Mouse (Mus musculus): ENCODE results near the gene Il11. TPM values are rescaled to one million over a fixed set of nuclear protein-coding genes. Genes with fewer than 3 reads are reported as not detected.

Gene Il11
- polyA plus RNA-seq, 1 experiment from 2014 or later, result 0.65 TPM

DNA sequence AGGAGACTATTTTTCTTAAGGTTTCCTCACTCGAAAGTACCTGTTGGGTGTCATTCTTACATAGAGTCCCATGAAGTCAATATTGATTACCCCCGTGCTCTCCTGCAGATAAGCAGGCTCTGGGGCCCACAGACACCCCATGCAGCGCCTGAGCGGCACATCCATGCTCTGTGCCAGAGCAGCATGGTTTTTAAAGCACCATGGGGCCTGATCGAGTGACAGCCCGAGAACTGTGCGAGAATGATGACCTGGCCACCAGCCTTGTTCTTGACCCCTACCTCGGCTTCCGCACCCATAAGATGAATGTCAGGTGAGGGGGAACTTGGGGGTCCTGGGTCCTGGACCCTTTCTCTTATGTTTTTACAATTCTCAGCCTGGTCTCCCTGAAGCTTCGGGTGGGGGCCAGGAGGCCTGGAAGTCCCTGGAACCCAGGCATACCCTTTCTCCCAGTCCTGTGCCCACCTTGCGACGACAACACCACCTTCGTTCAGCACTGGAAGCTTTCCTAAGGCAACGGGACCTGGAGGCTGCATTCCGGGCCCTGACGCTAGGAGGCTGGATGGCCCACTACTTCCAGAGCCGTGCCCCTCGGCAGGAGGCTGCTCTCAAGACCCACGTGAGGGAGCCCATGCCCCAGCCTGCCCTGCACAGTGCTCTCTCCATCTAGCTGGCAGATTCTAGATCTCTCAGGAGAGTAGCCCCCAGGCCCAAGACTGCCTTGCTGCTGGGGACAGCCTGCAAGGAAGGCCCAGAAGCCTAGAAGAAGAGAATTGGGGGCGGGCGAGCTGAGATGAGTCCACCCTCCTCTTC is 40.8 kb downstream of the Il11 start:
- no peaks in the 10 kb centered on the region for H3K27me3 ChIP-seq (ENCODE audit: control insufficient read depth, insufficient read depth, low read length)
- H3K36me3 ChIP-seq (ENCODE audit: control insufficient read depth, insufficient read depth, low read length), result peaks cover 11% of the 10 kb centered on the region; the same call in 1 of the 2 replicates
- peak overlapping the region; percentile 35; the same call in 1 of the 2 replicates for H3K9ac ChIP-seq (ENCODE audit: low read length)
- H3K4me2 ChIP-seq (replicated peaks; ENCODE audit: low read depth), result peak overlapping the region; percentile 76
- WGBS, result 79% methylated on average over 21 of the region's 21 CpGs
- H3K9me3 ChIP-seq (ENCODE audit: control insufficient read depth, low read length), result no peaks in the 10 kb centered on the region
- no peak for ATAC-seq (ENCODE audit: low FRiP score, low TSS enrichment)
- TF ChIP-seq CTCF (IDR thresholded peaks at IDR 0.05; ENCODE audit: low read depth), result no peak
- TF ChIP-seq EP300 (optimal IDR thresholded peaks at IDR 0.05), result no peak
- no peak for DNase-seq (ENCODE audit: low spot score)
- 0 out of 2 replicates have a peak, but pooled peaks cover 2% of the 10 kb centered on the region for H3K4me1 ChIP-seq (replicated peaks; ENCODE audit: control insufficient read depth, insufficient read depth)
- H3K27ac ChIP-seq (replicated peaks), result peak overlapping the region; percentile 94; the same call in 1 of the 2 replicates
- no peak overlapping the region for H3K4me3 ChIP-seq (ENCODE audit: low read depth, low read length)

- DNase-seq (ENCODE audit: low spot score) (peak; percentile 63), ATAC-seq (ENCODE audit: low FRiP score, low TSS enrichment) (no peak)
- WGBS, result 2% methylated on average over 4 of the region's 4 CpGs
- Histone ChIP-seq H3K36me3 (ENCODE audit: control insufficient read depth, insufficient read depth, low read length) (0 out of 2 replicates have a peak, but pooled peaks cover 5% of the 10 kb centered on the region), H3K4me2 (replicated peaks; ENCODE audit: low read depth) (peak overlapping the region; percentile 76), H3K4me1 (replicated peaks; ENCODE audit: control insufficient read depth, insufficient read depth) (0 out of 2 replicates have a peak, but pooled peaks cover 2% of the 10 kb centered on the region), H3K9me3 (ENCODE audit: control insufficient read depth, low read length) (no peaks in the 10 kb centered on the region), H3K27ac (replicated peaks) (peak overlapping the region; percentile 94), H3K9ac (ENCODE audit: low read length) (peak overlapping the region; percentile 77), H3K27me3 (ENCODE audit: control insufficient read depth, insufficient read depth, low read length) (no peaks in the 10 kb centered on the region), H3K4me3 (ENCODE audit: low read depth, low read length) (peak overlapping the region; percentile 87)
- TF ChIP-seq CTCF (IDR thresholded peaks at IDR 0.05; ENCODE audit: low read depth) (no peak), EP300 (optimal IDR thresholded peaks at IDR 0.05) (no peak)
These were observed 41.5 kb downstream of the Il11 start for GRCm38 (mm10) chr7:4741151-4741550.

DNA sequence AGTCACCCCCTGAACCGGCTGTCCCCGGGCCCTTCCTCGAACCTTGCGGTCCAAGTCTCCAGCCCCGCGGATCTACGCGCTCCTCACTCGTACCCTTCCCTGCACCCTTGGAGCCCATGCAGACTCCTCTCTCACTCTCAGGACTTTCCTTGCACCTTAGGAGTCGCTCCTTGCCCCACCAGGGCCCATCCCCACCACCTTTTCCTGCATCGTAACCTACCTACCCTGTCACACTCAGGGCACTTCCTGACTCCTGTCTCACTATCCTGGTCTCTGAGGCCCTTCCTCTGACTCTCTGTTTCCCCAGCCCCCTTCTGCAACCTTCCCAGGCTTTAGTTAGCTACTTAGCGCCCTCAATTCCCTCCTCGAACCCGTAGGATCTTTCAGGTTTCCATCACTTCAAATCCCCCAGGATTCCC is 42.3 kb downstream of the Il11 start:
- peak; percentile 4; the same call in 1 of the 2 replicates for ATAC-seq (ENCODE audit: low FRiP score, low TSS enrichment)
- whole genome bisulfite sequencing, result under 1% methylated on average over 12 of the region's 14 CpGs
- H3K36me3 ChIP-seq (ENCODE audit: control insufficient read depth, insufficient read depth, low read length), result 0 out of 2 replicates have a peak, but pooled peaks cover under 1% of the 10 kb centered on the region
- peak overlapping the region; percentile 77 for H3K9ac ChIP-seq (ENCODE audit: low read length)
- H3K4me3 ChIP-seq (ENCODE audit: low read depth, low read length), result peak overlapping the region; percentile 87
- H3K27me3 ChIP-seq (ENCODE audit: control insufficient read depth, insufficient read depth, low read length), result no peaks in the 10 kb centered on the region
- 0 out of 2 replicates have a peak, but pooled peaks cover 2% of the 10 kb centered on the region for H3K4me1 ChIP-seq (replicated peaks; ENCODE audit: control insufficient read depth, insufficient read depth)
- H3K9me3 ChIP-seq (ENCODE audit: control insufficient read depth, low read length), result no peaks in the 10 kb centered on the region
- TF ChIP-seq EP300 (optimal IDR thresholded peaks at IDR 0.05) (no peak), CTCF (IDR thresholded peaks at IDR 0.05; ENCODE audit: low read depth) (no peak)
- peak overlapping the region; percentile 94 for H3K27ac ChIP-seq (replicated peaks)
- H3K4me2 ChIP-seq (replicated peaks; ENCODE audit: low read depth), result peak overlapping the region; percentile 76
- no peak for DNase-seq (ENCODE audit: low spot score)

- peak; percentile 98 for ATAC-seq (ENCODE audit: low FRiP score, low TSS enrichment)
- TF ChIP-seq CTCF (IDR thresholded peaks at IDR 0.05; ENCODE audit: low read depth) (peak; percentile 59), EP300 (optimal IDR thresholded peaks at IDR 0.05) (peak; percentile 88)
- H3K36me3 ChIP-seq (ENCODE audit: control insufficient read depth, insufficient read depth, low read length), result no peaks in the 10 kb centered on the region
- peak; percentile 96 for DNase-seq (ENCODE audit: low spot score)
- H3K4me3 ChIP-seq (ENCODE audit: low read depth, low read length), result peak within 1 kb of the TSS; percentile 87
- H3K9ac ChIP-seq (ENCODE audit: low read length), result peak within 1 kb of the TSS; percentile 77
- under 1% methylated on average over 30 of the region's 44 CpGs for WGBS
- 0 out of 2 replicates have a peak, but pooled peaks cover 2% of the 10 kb centered on the region for H3K4me1 ChIP-seq (replicated peaks; ENCODE audit: control insufficient read depth, insufficient read depth)
- peak within 1 kb of the TSS; percentile 76 for H3K4me2 ChIP-seq (replicated peaks; ENCODE audit: low read depth)
- no peaks in the 10 kb centered on the region for H3K27me3 ChIP-seq (ENCODE audit: control insufficient read depth, insufficient read depth, low read length)
- peak within 1 kb of the TSS; percentile 94 for H3K27ac ChIP-seq (replicated peaks)
- H3K9me3 ChIP-seq (ENCODE audit: control insufficient read depth, low read length), result no peaks in the 10 kb centered on the region
These were observed 42.9 kb downstream of the Il11 start, which contains the start of gene Kmt5c for GRCm38 (mm10) chr7:4739544-4740275. Kmt5c (plus strand) TSS chr7:4740115.

DNA sequence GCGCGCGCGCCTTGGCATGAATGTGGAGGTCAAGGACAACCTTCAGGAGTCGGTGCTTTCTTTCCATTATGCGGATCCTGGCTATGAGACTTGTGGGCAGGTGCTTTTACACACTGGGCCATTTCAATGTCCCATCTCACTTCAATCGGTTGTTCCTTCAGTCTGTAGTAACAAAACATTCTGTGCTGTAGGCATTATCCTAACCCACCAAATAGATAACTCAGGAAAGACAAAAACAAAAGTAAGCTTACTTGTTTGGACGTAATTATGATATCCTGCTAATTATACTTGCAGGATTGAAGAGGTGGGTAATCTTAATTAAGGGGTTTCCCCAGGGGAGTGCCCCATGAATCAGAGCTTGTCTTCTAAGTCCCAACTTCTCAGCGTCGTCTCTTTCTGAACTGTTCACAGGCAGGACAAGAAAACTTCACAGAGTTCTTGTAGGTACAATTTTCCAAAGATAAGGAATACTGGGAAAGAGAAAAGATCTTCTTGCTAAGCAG is 43.6 kb downstream of the Il11 start:
- no peak overlapping the region for H3K9ac ChIP-seq (ENCODE audit: low read length)
- WGBS, result 45% methylated on average over 10 of the region's 10 CpGs

More for the DNA sequence above, 43.6 kb downstream of the Il11 start:
- no peaks in the 10 kb centered on the region for H3K27me3 ChIP-seq (ENCODE audit: control insufficient read depth, insufficient read depth, low read length)
- ATAC-seq (ENCODE audit: low FRiP score, low TSS enrichment) (no peak), DNase-seq (ENCODE audit: low spot score) (no peak)
- no peaks in the 10 kb centered on the region for H3K9me3 ChIP-seq (ENCODE audit: control insufficient read depth, low read length)
- 0 out of 2 replicates have a peak, but pooled peaks cover 2% of the 10 kb centered on the region for H3K4me1 ChIP-seq (replicated peaks; ENCODE audit: control insufficient read depth, insufficient read depth)
- H3K4me2 ChIP-seq (replicated peaks; ENCODE audit: low read depth), result peak overlapping the region; percentile 47
- H3K27ac ChIP-seq (replicated peaks), result 0 out of 2 replicates have a peak overlapping the region, but pooled peaks have one; percentile 1
- peak overlapping the region; percentile 18 for H3K4me3 ChIP-seq (ENCODE audit: low read depth, low read length)
- TF ChIP-seq EP300 (optimal IDR thresholded peaks at IDR 0.05) (no peak), CTCF (IDR thresholded peaks at IDR 0.05; ENCODE audit: low read depth) (no peak)
- H3K36me3 ChIP-seq (ENCODE audit: control insufficient read depth, insufficient read depth, low read length), result no peaks in the 10 kb centered on the region
